Comparison of ENCODE assay signal across 8 mouse cellular contexts in genomic region chr17:74526806-74527653, GRCm38 (mm10). TPM values are rescaled to one million over a fixed set of nuclear protein-coding genes. Genes with fewer than 3 reads are reported as not detected.
DNase-seq lines count a peak whose midpoint lies in the region; ATAC-seq and TF ChIP-seq lines count a peak whose summit lies in the region.

No protein-coding gene starts in this region.

- no peaks in the 10 kb centered on the region for H3K36me3 ChIP-seq in kidney, postnatal 0 days (ENCODE audit: insufficient read depth, low read length)
- H3K36me3 ChIP-seq in embryonic facial prominence, embryonic 15.5 days = no peaks in the 10 kb centered on the region
- H3K36me3 ChIP-seq in limb, embryonic 12.5 days = no peaks in the 10 kb centered on the region
- no peaks in the 10 kb centered on the region for H3K36me3 ChIP-seq in neural tube, embryonic 15.5 days

- peak overlapping the region; percentile 32; the same call in 1 of the 2 replicates for H3K4me3 ChIP-seq in kidney, postnatal 0 days (replicated peaks; ENCODE audit: low read depth, low read length)
- peak overlapping the region; percentile 90 for H3K4me3 ChIP-seq in embryonic facial prominence, embryonic 15.5 days (replicated peaks)
- H3K4me3 ChIP-seq in limb, embryonic 12.5 days (replicated peaks) = peak overlapping the region; percentile 98
- H3K4me3 ChIP-seq in neural tube, embryonic 15.5 days (replicated peaks) = peak overlapping the region; percentile 98

- no peaks in the 10 kb centered on the region for H3K9me3 ChIP-seq in kidney, postnatal 0 days (replicated peaks; ENCODE audit: low read length)
- H3K9me3 ChIP-seq in embryonic facial prominence, embryonic 15.5 days (replicated peaks) = no peaks in the 10 kb centered on the region
- no peaks in the 10 kb centered on the region for H3K9me3 ChIP-seq in limb, embryonic 12.5 days
- H3K9me3 ChIP-seq in neural tube, embryonic 15.5 days (replicated peaks) = no peaks in the 10 kb centered on the region

- peaks cover 10% of the 10 kb centered on the region for H3K4me1 ChIP-seq in kidney, postnatal 0 days (replicated peaks; ENCODE audit: insufficient read depth, low read length)
- peaks cover 18% of the 10 kb centered on the region for H3K4me1 ChIP-seq in embryonic facial prominence, embryonic 15.5 days
- peaks cover 14% of the 10 kb centered on the region for H3K4me1 ChIP-seq in limb, embryonic 12.5 days (replicated peaks)
- peaks cover 26% of the 10 kb centered on the region for H3K4me1 ChIP-seq in neural tube, embryonic 15.5 days

- peak overlapping the region; percentile 63 for H3K9ac ChIP-seq in kidney, postnatal 0 days (ENCODE audit: low read depth, low read length)
- peak overlapping the region; percentile 41 for H3K9ac ChIP-seq in embryonic facial prominence, embryonic 15.5 days
- peak overlapping the region; percentile 71; the same call in 1 of the 2 replicates for H3K9ac ChIP-seq in limb, embryonic 12.5 days (replicated peaks)
- peak overlapping the region; percentile 75 for H3K9ac ChIP-seq in neural tube, embryonic 15.5 days (replicated peaks)

- no peak for DNase-seq in kidney, postnatal 0 days (ENCODE audit: low spot score)
- DNase-seq in kidney, adult 18-20 months = no peak
- DNase-seq in MN1 (ENCODE audit: low spot score) = peak; percentile 30
- no peak for DNase-seq in right cerebral cortex, postnatal 25 days

- peak overlapping the region; percentile 57 for H3K4me2 ChIP-seq in kidney, postnatal 0 days (ENCODE audit: low read length)
- peak overlapping the region; percentile 69 for H3K4me2 ChIP-seq in embryonic facial prominence, embryonic 15.5 days (replicated peaks)
- peak overlapping the region; percentile 60 for H3K4me2 ChIP-seq in limb, embryonic 12.5 days
- peak overlapping the region; percentile 75 for H3K4me2 ChIP-seq in neural tube, embryonic 15.5 days

- 90% methylated on average over 9 of the region's 9 CpGs for WGBS in kidney, postnatal 0 days
- WGBS in embryonic facial prominence, embryonic 15.5 days = 79% methylated on average over 9 of the region's 9 CpGs
- 83% methylated on average over 9 of the region's 9 CpGs for WGBS in limb, embryonic 12.5 days
- WGBS in neural tube, embryonic 15.5 days = 87% methylated on average over 9 of the region's 9 CpGs

- H3K27ac ChIP-seq in kidney, postnatal 0 days = peak overlapping the region; percentile 98
- peak overlapping the region; percentile 99 for H3K27ac ChIP-seq in embryonic facial prominence, embryonic 15.5 days (replicated peaks)
- peak overlapping the region; percentile 99 for H3K27ac ChIP-seq in limb, embryonic 12.5 days
- peak overlapping the region; percentile 98 for H3K27ac ChIP-seq in neural tube, embryonic 15.5 days (replicated peaks)

- H3K27me3 ChIP-seq in kidney, postnatal 0 days (ENCODE audit: insufficient read depth, low read length) = no peaks in the 10 kb centered on the region
- no peaks in the 10 kb centered on the region for H3K27me3 ChIP-seq in embryonic facial prominence, embryonic 15.5 days
- H3K27me3 ChIP-seq in limb, embryonic 12.5 days = no peaks in the 10 kb centered on the region
- H3K27me3 ChIP-seq in neural tube, embryonic 15.5 days (replicated peaks) = no peaks in the 10 kb centered on the region

- no peak for ATAC-seq in kidney, postnatal 0 days (replicated peaks; ENCODE audit: low FRiP score, low read depth)
- ATAC-seq in embryonic facial prominence, embryonic 15.5 days (ENCODE audit: insufficient number of reproducible peaks, low FRiP score, low TSS enrichment, low read depth) = no peak
- no peak for ATAC-seq in limb, embryonic 12.5 days (ENCODE audit: insufficient number of reproducible peaks, insufficient read depth, low FRiP score, low TSS enrichment, low read depth)
- no peak for ATAC-seq in neural tube, embryonic 15.5 days (ENCODE audit: low FRiP score)
- no peak for ATAC-seq in inflammation-experienced regulatory T-cells, adult 6 months

- no peak for TF ChIP-seq CTCF in kidney, postnatal 0 days (IDR thresholded peaks at IDR 0.05; ENCODE audit: low read depth)

RNA-seq across cellular contexts. Expression of gene Birc6, which starts 1.1 kb away (rescaled TPM):
- 99.0 and 102 TPM in 2 replicates for polyA plus RNA-seq in kidney, postnatal 0 days (2015; fragmentation: Nextera tagmentation; extraction: Ambion mirVana)
- 78.6 and 79.5 TPM in 2 replicates for polyA plus RNA-seq in embryonic facial prominence, embryonic 15.5 days (2015; fragmentation: Nextera tagmentation; extraction: Ambion mirVana)
- polyA plus RNA-seq in limb, embryonic 12.5 days (2016; fragmentation: Nextera tagmentation; extraction: Ambion mirVana) = 92.5 and 107 TPM in 2 replicates
- polyA plus RNA-seq in neural tube, embryonic 15.5 days (2015; fragmentation: Nextera tagmentation; extraction: Ambion mirVana) = 80.0 and 81.9 TPM in 2 replicates
- 100 to 1,000 TPM; 182 to 257 (median 187) TPM for polyA plus RNA-seq in inflammation-experienced regulatory T-cells, adult 6 months (2017; shearing (Covaris generic))

RNA-seq across cellular contexts. Expression of gene Yipf4, which starts 37.7 kb away (rescaled TPM):
- 100 and 108 TPM in 2 replicates for polyA plus RNA-seq in kidney, postnatal 0 days (2015; fragmentation: Nextera tagmentation; extraction: Ambion mirVana)
- polyA plus RNA-seq in embryonic facial prominence, embryonic 15.5 days (2015; fragmentation: Nextera tagmentation; extraction: Ambion mirVana) = 68.0 and 71.9 TPM in 2 replicates
- polyA plus RNA-seq in limb, embryonic 12.5 days (2016; fragmentation: Nextera tagmentation; extraction: Ambion mirVana) = 53.3 and 55.1 TPM in 2 replicates
- 56.1 and 56.2 TPM in 2 replicates for polyA plus RNA-seq in neural tube, embryonic 15.5 days (2015; fragmentation: Nextera tagmentation; extraction: Ambion mirVana)
- 10 to 100 TPM in 2 of 3 experiments, 1 to 10 TPM in 1; 9.2 to 20.0 (median 17.8) TPM for polyA plus RNA-seq in inflammation-experienced regulatory T-cells, adult 6 months (2017; shearing (Covaris generic))

Comparison
In these comparisons a context has a peak if more than half of its experiments do, and no peak if none do; other contexts are left out.
1. H3K4me3 ChIP-seq: peak in every context shown above with its lines; median percentile 98 in limb, embryonic 12.5 days; 98 in neural tube, embryonic 15.5 days; 90 in embryonic facial prominence, embryonic 15.5 days; 32 in kidney, postnatal 0 days.